Mouse (Mus musculus) pancreas, adult 10 weeks (tissue): Measurements from ENCODE around the gene Olfr890. TPM values are rescaled to one million over a fixed set of nuclear protein-coding genes. Genes with fewer than 3 reads are reported as not detected.

Source experiments
- polyA plus RNA-seq: library from polyadenylated mRNA; stranded (reverse); fragments of 350-450 nt; fragmentation: Illumina TruSeq; extraction: RNeasy Lipid Tissue Mini Kit (QIAGEN cat#74804); gene quantifications from one replicate; pipeline ENCODE4 v1.2.3, GENCODE M21; 2015; ENCODE audit warnings: low read depth, low replicate concordance; ENCODE audit not compliant: insufficient read depth

Olfr890 gene
- polyA plus RNA-seq: not detected

DNA sequence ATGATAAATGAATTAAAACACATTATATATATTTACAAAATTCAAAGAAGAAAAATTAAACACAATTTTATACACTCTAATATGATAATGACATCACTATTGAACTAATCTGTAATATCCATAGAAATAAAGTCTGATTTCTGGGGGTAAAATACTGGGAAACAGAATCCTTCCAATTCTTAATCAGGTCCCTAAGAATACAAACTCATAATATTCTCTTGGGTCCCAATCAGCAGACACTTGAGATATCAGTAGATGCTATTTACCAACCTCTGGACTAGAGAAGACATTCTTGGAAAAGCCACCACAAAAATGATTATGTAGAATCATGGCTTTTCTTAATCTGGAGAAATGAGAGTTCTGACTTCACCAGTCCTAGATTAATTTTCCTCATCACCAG lies at the start of gene Olfr890:
Gene Olfr890, plus strand, starts transcription at position 301 of the 400 bp plus-strand sequence.

GRCm38 (mm10) chr9:38107828-38108227 lies 34.5 kb upstream of the Olfr890 start, which contains the start of gene Olfr888:
Gene Olfr888, plus strand, starts transcription at chr9:38108128.

DNA sequence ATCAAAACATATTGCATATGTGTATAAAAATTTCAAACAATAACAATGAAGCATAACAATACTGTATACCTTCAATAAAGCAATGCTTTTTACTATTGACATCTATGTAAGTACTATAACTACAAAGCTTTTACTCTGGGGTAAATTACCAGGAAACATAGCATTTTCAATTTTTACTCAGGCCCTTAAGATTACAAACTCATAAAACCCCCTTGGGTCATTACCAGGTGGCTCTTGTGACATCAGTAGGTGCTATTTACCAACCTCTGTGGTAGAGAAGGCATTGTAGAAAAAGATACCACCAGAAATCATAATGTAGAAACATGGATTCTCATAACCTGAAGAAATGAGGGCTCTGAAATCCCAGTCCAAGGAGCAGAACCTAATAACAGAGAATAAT lies 27.4 kb upstream of the Olfr890 start, which contains the start of gene Olfr889:
Gene Olfr889, plus strand, starts transcription at position 301 of the 400 bp plus-strand sequence.

DNA sequence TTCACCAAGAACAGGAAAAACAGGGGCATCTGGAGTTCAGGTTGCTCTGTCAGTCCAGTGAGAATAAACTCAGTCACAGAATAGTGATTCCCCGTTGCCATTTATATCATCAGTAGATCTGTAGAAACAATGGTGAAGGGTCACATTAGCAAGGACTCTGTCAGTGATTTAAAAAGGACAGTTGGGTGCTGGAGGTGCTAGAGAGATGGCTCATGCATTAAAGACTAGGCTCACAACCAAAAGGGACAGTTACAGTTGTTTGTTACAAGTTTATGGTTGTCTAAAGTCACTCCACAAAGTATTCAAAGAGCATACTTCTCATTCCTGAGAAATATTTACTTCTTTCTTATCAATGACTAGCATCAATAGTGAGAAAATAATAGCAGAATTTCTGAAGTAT lies 38.4 kb downstream of the Olfr890 start, which contains the start of gene Olfr891:
Gene Olfr891, minus strand, starts transcription at position 101 of the 400 bp plus-strand sequence.

Other genes starting within 250 kb of the Olfr890 start
- not detected for gene Olfr145, start 245.8 kb upstream of the Olfr890 start, polyA plus RNA-seq
- not detected for gene Olfr878, start 224.7 kb upstream of the Olfr890 start, polyA plus RNA-seq
- not detected for gene Olfr881, start 150.7 kb upstream of the Olfr890 start, polyA plus RNA-seq
- not detected for gene Olfr883, start 116.7 kb upstream of the Olfr890 start, polyA plus RNA-seq
- not detected for gene Olfr884, start 96.0 kb upstream of the Olfr890 start, polyA plus RNA-seq
- gene Olfr885, start 81.2 kb upstream of the Olfr890 start, polyA plus RNA-seq: not detected
- not detected for gene Olfr887, start 58.4 kb upstream of the Olfr890 start, polyA plus RNA-seq
- gene Olfr888, start 34.4 kb upstream of the Olfr890 start, polyA plus RNA-seq: not detected
- not detected for gene Olfr889, start 27.3 kb upstream of the Olfr890 start, polyA plus RNA-seq
- gene Olfr891, start 38.3 kb downstream of the Olfr890 start, polyA plus RNA-seq: not detected
- not detected for gene Olfr893, start 65.8 kb downstream of the Olfr890 start, polyA plus RNA-seq
- not detected for gene Olfr894, start 75.5 kb downstream of the Olfr890 start, polyA plus RNA-seq
- not detected for gene Olfr143, start 110.3 kb downstream of the Olfr890 start, polyA plus RNA-seq
- not detected for gene Olfr895, start 125.3 kb downstream of the Olfr890 start, polyA plus RNA-seq
- gene Olfr896-ps1, start 148.6 kb downstream of the Olfr890 start, polyA plus RNA-seq: not detected
- gene Olfr25, start 186.5 kb downstream of the Olfr890 start, polyA plus RNA-seq: not detected
- gene Olfr898, start 205.9 kb downstream of the Olfr890 start, polyA plus RNA-seq: not detected
- gene Olfr250, start 224.4 kb downstream of the Olfr890 start, polyA plus RNA-seq: not detected
- not detected for gene Olfr251, start 234.6 kb downstream of the Olfr890 start, polyA plus RNA-seq